Mouse (Mus musculus): Measurements from ENCODE around the gene Rab3il1. TPM values are rescaled to one million over a fixed set of nuclear protein-coding genes. Genes with fewer than 3 reads are reported as not detected.

The Rab3il1 gene
- polyA plus RNA-seq, 1 experiment, result 31.0 TPM

DNA sequence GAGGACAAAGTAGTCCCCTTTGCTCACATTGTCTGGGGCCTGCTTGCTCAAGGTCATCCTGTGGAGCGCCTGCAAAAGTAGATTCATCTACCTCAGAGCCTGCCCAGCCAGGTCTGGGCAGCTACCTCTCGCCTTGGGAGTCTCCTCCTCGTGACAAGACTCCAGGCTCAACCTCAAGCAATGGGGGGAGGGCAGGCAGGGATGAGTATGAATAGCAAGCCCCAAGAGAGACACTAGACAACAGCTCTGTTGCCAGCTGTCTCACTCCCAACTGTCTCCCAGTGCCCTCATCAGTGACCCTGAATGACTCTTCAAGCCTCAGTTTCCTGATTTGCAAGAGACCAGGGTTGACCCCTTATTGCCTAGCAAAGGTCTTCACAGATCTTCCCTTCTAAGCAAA lies 11.9 kb downstream of the Rab3il1 start:
- DNase-seq (ENCODE audit: low read depth), result no peak

DNA sequence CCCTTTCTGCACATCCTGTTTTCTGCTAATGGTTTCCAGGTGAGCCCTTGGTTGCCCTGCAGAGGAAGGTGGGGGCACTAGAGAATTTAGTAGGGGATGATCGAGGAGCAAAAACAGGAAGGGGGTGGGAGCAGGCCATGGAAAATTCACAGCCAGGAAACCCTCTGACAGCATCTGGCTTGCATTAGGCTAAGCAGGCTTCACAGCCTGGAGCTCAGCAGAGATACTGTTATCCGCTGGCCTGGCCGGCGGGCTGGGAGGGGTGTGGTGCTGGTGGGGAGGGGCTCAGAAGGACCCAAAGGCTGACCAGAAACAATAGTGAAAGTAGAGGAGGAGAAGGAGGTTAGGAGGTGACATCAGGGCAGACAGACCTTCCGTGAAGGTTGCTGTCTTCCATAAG lies 12.4 kb downstream of the Rab3il1 start:
- DNase-seq (ENCODE audit: low read depth), result no peak

DNA sequence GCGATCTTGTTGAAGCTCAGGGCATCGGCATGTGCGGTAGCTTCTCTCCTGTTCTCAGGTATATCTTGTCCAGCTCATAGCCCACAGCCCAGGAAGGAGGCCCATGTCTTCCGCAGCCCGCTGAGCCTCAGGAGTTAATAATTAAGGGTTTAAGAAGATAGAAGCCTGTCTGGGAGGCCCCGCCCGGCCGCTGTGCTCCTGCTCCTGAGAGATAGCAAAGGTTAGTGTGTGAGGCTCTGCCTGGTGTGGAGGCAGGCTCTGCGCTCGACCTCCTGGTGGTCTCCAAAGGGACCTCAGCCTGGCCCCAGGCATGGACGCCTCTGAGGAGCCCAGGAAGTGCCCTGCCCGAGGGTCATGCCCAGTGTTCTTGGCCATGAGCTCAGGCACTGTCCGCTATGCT lies 13.4 kb downstream of the Rab3il1 start:
- no peak for DNase-seq (ENCODE audit: low read depth)

DNA sequence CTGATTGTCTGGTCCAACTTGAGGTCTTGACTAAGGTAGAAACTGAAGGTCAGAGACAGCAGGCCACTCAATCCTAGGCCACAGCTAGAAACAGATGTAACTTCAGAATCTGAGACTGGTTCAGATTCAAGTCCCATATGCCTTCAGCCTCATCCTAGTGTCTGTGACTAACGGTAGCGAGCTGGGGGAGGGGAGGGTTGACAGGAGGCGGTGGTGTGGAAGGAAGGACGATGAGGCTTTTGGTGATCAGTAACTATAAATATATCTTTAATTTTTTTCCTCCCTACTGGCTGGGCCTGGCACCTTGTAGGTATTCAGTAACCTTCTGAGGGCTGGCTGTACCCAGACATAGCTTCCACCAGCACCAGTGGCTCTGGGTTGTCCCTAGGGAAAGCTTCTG lies 14.0 kb downstream of the Rab3il1 start:
- no peak for DNase-seq (ENCODE audit: low read depth)

DNA sequence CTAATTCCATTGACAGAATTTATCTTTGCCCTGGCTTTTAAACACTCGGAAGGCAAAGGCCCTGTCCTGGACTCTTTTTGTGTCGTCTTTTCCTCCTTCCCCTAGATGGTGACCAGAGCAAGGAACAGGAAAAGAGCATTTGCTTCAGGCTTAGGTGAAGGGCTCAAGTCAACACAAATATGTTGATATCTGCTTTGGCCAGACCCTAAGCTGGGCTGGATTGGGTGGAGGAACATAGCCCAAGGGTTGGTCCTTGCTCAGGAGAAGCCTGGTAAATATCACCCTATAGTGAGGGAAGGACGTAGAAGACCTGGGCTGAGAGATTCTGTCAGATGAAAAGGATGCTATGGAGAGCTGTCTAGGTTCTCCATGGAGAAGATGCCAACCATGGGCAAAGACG lies 14.7 kb downstream of the Rab3il1 start:
- no peak for DNase-seq (ENCODE audit: low read depth)

DNA sequence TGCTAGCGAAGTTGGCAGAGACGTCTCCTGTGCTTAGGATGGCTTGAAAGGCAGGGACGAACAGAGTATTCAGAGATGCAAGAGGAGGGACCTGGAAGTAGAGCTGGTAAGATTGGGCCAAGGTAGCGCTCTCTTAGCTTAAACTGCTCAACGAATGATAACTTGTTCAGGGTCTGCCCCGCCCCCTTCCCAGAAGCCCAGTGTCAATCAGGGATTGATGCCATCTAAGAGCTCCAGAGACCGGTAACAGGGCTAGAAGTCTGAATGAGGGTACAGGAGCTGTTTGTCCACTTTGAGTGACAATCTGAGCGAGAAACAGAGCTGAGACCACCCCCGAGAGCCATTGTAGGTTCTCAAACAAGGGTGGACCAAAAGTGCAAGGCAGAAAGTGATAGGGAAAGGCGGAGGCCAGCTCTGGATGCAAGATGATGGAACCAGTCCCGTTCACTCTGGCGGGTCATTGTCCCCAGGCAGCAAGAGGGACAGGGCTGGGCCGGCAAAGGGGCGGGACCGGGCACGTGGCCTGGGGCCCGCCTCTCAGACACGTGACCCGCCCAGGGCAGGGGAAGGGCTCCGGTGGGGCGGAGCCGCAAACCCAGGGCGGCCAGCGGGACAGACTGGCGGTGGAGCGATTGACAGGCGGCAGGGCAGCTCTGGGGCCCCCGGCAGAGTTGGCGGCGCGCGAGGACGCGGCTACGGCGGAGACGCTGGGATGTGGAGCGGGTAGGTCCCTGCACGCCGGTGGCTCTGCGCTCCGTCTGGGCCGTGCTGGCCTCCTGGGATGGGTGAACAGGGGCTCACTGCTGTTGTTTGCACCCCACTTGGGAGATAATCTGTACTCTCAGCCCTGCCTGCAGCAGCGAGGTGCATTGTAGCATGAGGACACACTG lies 16.4 kb downstream of the Rab3il1 start:
- no peak for DNase-seq (ENCODE audit: low read depth)

DNA sequence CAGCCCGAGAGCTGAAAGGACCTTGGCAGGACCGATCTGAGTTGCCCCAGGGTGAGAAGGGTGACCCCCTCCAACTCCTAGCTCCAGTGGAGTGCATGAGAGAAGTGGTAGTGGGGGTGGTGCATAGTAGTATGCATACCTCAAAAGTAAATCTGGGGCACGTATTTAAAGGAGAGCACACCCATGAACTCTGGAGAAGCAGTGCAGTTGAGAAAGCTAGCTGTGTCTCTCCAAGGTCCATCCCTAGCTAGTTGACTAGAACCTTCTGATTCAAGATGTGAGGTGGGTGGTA lies 17.0 kb downstream of the Rab3il1 start:
- DNase-seq (ENCODE audit: low read depth), result no peak

DNA sequence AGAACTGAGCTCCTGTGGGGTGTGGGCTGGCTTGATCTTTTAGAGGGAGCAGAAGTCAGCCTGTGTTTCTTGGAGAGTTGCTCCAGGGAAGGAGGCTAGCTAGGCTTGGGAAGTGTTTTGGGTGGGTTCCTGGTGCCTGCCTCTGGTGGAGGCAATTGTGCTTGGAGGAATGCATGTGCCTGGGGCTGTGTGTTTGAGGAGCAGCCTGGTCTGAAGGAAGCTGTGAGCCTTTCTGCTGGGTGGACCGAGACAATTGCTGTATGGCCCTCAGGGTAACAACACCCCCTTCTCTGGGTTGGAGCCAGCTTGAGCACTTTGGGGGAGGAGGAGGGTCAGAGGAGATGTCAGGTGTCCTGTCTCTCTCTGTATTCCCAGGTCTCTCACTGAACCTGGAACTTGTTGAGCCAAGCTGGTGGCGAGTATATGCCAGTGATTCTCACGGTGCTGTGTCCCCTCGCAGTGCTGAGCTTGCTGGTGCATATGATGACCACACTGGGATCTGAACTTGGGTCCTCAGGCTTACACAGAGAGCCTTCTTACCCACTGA lies 17.8 kb downstream of the Rab3il1 start:
- DNase-seq (ENCODE audit: low read depth), result no peak

DNA sequence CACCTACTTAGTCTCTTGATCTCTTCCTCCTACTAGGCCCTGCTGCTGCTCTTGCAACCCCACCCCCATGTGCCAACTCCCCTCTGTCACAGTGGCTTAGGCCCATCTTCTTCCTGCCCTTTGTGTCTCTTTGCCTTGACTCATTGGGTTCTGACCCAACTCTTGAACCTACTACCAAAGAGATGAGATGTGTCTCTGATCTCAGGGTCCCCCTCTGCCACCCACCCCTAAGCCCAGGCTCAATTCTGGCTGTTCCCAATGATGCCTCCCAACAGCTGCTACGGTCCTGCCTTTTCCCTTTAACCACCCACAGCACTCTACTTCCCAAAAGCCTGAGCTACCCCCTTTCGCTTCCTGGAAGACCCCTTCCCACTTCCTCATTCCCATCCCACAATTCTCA lies 20.5 kb downstream of the Rab3il1 start:
- DNase-seq (ENCODE audit: low read depth), result no peak

DNA sequence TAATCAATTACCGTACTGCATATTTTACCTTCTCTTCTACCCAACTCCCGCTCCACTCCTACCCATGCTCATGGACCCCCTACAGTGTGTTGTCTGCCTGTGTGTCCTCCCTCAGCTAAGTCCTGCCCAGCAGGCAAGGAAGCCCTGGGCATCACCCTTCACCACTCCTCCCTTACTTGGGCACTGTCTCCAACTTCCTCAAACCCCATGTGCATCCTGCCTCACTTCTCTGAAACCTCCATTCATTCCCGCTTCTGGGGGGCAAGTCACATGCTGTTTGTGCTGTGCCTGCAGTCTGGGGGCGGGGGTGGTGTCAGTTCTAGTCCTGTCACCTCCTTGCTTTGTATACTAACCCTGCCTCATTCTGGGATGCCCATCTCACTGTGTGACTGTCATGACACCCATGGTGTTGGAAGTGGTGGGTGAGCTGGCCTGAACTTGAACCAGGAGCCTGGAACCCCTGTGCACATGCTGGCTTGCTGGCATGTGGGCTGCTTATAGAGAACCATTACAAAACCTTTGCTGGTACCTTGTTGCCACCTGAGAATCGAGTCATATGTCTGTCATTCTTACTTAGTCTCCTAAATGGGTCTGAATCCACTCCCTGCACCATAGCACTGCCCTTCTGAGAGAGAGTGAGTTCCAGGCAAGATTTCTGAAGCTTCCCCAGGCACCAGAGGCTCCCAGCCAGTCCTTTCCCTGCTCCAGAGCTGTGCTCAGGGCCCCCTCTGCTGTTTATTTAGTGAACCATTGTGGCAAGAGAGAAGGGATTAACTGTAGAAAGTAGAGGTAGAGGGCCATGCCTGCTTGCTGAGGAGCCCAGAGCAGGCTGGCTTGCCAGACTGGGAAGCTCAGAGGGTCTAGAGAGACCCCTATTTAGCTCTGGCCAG lies 21.2 kb downstream of the Rab3il1 start:
- no peak for DNase-seq (ENCODE audit: low read depth)

DNA sequence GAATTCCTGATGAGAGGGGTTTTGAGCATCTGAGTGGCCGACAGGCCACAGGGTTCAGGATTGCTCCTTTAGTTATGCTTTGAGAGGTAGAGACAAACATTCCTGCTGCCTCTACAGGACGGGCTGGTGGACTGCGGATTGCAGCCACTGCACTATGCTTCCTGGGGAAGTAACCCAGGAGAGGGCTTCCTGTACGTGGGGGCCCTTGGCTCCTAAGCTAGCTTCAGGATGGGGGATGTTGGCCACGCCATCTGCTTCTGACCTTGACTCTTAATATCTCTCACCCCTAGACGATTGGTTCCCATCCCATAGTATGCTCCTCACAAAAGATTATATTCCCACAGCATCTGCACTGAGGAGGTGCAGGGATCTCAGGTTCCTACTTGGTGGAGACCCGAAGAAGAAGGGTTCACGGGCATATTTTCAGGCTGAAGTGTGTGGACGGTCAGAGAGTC lies 21.9 kb downstream of the Rab3il1 start:
- DNase-seq (ENCODE audit: low read depth), result no peak

DNA sequence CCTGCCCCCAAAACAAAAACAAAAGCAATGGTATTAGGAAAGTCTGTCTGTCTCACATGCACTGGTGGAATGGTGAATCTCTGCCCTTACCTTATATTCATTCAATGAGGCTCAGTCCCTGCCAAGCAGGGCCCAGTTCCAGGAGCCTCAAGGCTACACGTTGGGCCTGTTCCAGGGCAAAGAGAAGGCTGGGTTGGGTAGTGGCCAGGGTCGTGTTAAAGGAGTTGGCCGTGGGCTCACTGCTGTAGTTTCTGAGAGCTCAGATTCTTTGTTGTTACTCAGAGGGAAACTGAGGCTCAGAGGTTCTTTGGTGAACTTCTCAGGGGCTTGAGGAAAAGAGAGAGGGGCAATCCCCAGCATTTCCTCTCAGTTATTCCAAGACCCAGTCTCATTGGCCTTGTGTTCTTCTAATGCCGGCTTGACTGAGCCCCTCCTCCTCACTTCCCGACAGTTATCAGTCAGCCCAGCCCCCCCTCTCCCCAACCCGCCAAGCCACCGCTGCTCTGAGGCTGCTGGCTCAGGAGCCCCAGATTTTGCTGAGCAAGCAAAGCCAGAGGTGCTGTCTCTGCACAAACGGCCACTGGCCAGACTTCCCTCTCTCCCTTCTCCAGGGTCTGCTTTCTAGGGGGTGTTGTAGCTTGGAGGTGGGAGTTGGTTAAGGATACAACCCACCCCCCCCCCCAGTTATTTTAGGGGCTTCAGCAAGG lies 23.9 kb downstream of the Rab3il1 start:
- DNase-seq (ENCODE audit: low read depth), result no peak

DNA sequence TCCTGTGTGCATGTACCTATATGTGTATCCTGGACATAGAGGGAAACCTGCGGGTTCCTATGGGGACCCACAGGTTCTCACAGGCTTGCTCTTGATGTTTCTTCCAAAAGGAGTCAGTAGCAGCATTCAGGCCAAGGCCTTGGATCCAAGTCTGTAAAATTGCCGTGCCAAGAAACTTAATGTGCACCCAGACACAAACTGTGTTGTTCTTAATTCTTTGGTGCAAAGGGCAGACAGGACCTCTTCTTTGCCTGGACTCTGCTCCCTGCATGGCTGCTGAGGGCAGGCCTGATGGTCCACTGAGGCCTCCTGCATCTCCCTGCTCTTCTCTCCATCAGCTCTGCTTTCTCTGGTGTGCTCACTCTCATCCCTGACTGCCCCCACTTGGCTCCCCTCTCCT lies 28.3 kb downstream of the Rab3il1 start:
- DNase-seq (ENCODE audit: low read depth), result no peak

DNA sequence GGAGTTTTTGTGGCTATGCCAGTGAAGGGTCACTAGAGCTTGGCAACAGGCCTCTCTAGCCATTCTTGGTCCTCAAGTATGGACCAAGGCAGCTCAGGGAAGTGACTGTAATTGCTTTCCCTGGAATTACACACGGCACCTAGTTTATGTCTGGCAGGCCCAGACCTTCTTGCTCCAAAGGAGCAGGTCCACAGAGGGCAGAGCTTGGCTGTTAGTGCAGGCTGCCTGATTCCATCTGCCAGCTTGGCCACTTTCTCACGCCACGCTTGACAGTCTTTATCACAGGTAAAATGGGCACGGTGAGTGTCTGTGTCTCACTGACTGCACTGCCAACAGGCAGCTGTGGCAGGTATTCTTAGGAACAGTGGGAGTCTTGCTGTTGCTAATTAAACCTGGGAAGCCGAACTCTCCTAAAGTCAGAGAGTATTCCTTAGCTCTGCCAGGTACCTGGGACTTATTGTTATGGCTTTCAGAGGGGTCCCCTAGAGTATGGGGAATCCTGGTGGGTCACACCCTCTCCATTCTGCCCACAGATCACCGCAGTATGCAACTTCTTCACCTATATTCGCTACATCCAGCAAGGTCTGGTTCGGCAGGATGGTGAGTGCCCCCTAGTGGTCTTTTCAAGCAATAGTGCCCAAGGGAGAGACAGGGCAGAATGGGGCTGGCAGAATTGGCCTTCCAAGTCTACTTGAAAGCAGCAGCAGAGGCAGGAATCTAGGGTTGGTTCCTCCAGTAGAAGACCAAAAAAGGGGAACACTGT lies 31.9 kb downstream of the Rab3il1 start:
- no peak for DNase-seq (ENCODE audit: low read depth)

DNA sequence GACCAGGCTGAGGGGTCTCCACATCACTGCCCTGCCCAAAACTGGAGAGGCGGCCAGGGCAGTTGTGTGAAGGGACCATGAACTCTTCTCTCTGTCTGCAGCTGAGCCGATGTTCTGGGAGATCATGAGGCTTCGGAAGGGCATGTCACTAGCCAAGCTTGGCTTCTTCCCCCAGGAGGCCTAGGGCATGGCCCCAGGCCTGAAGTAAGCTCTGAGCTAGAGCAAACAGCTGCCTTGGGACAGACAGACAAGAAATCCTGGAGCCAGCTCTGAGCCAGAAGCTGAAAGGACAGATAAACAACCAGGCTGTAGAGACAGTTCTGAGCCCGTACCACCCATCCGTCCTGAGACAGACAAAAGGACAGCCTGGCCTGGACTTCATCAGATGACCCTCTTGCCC lies 32.9 kb downstream of the Rab3il1 start:
- DNase-seq (ENCODE audit: low read depth), result no peak

DNA sequence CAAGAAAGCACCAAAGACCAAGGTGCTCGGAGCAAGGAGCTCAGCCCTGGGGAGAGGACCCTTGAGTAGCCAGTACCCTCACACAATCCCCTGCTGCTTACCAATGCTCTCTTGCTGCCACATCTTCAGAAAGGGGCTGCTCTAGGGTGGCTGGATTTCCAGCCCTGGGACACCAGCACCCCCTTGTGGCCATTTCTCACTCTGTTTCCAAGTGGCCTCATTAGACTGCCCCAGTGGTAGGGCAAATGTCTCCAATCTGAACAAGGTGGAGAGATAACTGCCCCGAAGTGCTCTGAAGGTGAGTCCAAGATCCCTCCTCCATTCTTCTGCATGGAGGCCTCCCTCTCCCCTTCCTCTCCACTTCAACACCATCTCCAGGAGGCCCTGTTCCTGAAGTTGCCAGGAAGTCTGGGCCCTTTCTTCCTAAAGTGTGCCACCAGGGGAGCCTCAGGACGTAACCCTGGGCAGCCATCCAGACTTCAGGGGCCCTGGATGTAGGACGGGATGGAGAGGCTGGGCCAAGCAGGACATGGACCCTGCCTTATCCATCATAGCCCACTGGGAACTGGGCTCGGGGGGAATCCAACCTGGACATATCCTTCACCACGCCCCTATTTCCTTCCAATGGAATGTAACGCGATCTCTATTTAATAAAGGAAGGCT lies 33.4 kb downstream of the Rab3il1 start:
- no peak for DNase-seq (ENCODE audit: low read depth)

DNA sequence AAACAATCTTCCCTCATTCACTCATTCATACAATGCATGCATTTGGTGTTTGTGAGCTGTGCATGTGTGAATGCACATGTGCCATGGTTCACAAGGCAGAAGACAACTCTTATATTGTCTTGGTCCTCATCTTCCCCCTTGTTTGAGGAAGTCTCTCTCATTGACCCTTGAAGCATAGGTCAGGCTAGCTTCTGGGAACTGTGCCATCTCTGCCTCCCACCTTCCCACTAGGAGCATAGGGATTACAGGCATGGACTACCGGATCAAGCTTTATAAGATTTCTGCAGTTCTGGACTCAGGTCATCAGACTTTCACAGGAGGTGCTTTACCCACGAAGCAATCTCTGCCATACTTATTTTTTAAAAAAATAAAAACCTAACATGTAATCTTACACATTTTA lies 36.1 kb downstream of the Rab3il1 start:
- no peak for DNase-seq (ENCODE audit: low read depth)

DNA sequence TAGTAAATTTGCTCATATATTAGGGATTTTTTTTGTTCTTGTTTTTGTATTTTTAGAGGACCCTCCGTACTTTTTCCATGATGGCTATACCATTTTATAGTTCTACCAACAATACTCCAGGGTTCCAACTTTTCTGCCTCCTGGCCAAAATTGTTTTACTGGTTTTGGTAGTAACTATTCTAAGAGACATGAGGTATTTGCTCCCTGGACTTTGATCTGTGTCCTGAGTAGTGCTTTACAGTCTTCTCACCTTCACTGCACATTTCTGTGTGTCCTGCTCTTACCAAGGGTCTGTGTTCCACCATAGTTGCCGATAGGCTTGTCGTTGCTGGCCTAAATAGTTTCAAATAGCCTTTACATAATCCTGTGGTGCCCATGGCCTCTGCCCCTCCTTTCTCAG lies 36.9 kb downstream of the Rab3il1 start:
- DNase-seq (ENCODE audit: low read depth), result no peak

DNA sequence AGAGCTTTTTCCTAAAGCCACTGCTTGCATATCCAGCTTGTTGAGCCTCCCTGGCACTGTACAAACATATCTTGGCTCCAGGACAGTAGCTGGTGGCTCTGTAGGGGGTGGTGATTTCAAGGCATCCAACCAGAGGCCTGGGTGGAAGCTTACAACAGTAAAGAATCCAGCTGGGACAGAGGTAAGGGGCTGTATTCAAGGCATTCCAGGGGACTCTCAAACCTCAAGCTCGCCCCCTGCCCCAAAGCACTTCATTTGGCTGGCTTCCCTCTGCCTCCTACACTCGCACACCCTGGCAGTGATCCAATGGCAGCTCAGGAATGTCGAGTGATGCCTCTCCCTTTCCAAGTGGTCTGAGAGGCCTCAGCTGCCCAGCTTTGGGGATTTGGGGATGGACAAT lies 37.4 kb downstream of the Rab3il1 start:
- no peak for DNase-seq (ENCODE audit: low read depth)

DNA sequence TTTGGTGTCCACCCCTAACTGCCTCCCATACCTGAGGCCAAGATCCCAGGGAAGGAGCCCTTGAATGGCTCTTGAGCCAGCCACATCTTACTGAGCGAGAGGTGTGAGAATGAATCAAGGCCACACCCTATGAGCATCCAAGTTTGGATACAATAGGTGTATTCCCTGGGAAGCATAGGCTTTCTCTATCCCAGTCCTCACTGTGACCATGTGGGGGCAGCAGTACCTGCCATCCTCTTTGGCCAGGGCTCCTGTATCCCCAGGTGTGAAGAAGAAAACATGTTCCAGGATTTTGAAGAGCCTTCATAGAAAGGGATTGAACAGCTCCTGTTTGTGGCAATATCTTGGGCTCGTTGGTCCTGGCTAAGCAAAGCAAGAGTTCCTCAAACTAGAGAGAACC lies 38.1 kb downstream of the Rab3il1 start:
- no peak for DNase-seq (ENCODE audit: low read depth)

DNA sequence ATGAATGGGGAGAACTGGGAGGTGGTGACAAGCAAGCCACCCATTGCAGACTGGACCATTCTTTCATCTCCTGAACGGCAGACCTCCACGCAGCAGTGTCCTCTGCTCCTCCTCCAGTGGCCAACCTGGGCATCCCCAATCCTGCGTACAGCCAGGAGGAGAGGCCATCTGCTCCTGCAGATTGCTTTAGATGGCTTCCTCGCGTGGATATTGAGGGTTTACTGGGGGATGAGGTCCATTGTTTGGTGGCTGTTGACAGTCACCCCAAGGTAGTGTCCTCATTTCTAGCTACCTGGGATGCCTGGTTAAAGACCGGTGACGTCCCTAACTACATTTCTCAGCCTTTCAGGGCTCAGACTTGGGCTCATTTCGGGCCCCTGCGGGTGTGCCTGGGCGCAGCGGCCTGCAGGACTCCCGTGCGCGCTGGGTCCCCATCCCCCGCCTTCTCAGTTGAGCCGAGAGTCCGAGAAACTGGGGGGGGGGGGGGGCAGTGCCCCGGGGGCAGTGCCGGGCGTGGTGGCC lies 39.5 kb downstream of the Rab3il1 start:
- DNase-seq (ENCODE audit: low read depth), result no peak

All from gonadal fat pad, adult 2 months (tissue).